Mouse (Mus musculus) ES-Bruce4 (cell line): ENCODE data around the gene Engase.
A peak's percentile ranks its signal among the peaks of the same experiment; 100 is the strongest.

Source experiments
- CTCF ChIP-seq: IDR thresholded peaks from one replicate; pipeline ENCODE4 v1.8.1; 2011; ENCODE audit warnings: low read depth, low read length
- EP300 ChIP-seq: IDR thresholded peaks from 2 replicates; pipeline ENCODE4 v1.6.1; 2011; ENCODE audit warnings: low read depth, low read length; ENCODE audit not compliant: insufficient read depth
- POLR2A ChIP-seq: IDR thresholded peaks from one replicate; pipeline ENCODE4 v1.8.1; 2011; ENCODE audit warnings: low read length; ENCODE audit not compliant: insufficient read depth

DNA sequence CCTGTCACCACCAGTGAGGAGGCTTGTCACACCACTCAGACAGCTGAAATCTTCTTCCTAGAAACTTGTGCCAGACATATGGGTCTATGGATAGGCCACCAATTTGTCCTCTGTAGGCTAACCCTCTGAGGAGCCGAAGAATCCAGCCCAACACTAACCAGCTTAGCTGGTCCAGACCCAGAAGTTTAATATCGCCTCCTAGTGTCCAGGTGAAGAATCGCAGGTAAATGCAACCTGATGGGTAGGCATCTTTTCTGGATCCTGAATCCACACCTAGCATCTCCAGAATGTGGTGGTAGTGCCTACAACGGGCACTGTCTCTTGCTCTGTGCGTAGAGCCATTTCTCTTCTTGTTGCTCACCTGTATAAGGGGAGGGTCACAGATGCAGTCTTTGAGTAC lies 43.6 kb downstream of the Engase start:
- peak; percentile 30 for TF ChIP-seq CTCF
- TF ChIP-seq POLR2A, result no peak
- TF ChIP-seq EP300, result no peak
